Mouse (Mus musculus) limb, embryonic 12.5 days (tissue): ENCODE data around the gene Creg2. TPM values are rescaled to one million over a fixed set of nuclear protein-coding genes. Genes with fewer than 3 reads are reported as not detected.
"Not testable (repeated sequence)": the region's sequence is repeated elsewhere in the genome, so short reads cannot be mapped to it uniquely, and the experiment has no call there.

Experiments
- ATAC-seq: fragments of 200-750 bp; cut with Nextera tagmentation; 2 replicates; pipeline ENCODE4 v1.8.0; 2017; ENCODE audit warnings: low read depth, moderate TSS enrichment; ENCODE audit not compliant: insufficient number of reproducible peaks, insufficient read depth, low FRiP score, low TSS enrichment
- H3K27ac ChIP-seq: fragments of 300-500 bp; sonication (generic); 2 replicates; pipeline ENCODE4 v1.5.1; 2016; ENCODE audit warnings: mild to moderate bottlenecking, moderate library complexity
- H3K27me3 ChIP-seq: fragments of 300-500 bp; sonication (generic); 2 replicates; pipeline ENCODE4 v1.6.1; 2016; ENCODE audit warnings: mild to moderate bottlenecking, moderate library complexity
- H3K36me3 ChIP-seq: fragments of 300-500 bp; sonication (generic); 2 replicates; pipeline ENCODE4 v1.6.1; 2016; ENCODE audit warnings: mild to moderate bottlenecking, moderate library complexity
- H3K4me1 ChIP-seq: fragments of 300-500 bp; sonication (generic); replicated peaks from 2 replicates; pipeline ENCODE4 v1.6.1; 2016
- H3K4me2 ChIP-seq: fragments of 300-500 bp; sonication (generic); 2 replicates; pipeline ENCODE4 v1.6.1; 2016; ENCODE audit warnings: mild to moderate bottlenecking, moderate library complexity
- H3K4me3 ChIP-seq: fragments of 300-500 bp; sonication (generic); replicated peaks from 2 replicates; pipeline ENCODE4 v1.5.1; 2016; ENCODE audit warnings: mild to moderate bottlenecking
- H3K9ac ChIP-seq: fragments of 300-500 bp; sonication (generic); replicated peaks from 2 replicates; pipeline ENCODE4 v1.6.1; 2016; ENCODE audit warnings: mild to moderate bottlenecking, moderate library complexity
- H3K9me3 ChIP-seq: fragments of 300-500 bp; sonication (generic); 2 replicates; pipeline ENCODE4 v1.6.1; 2016; ENCODE audit warnings: mild to moderate bottlenecking, moderate library complexity
- WGBS: fragments of 180-500 bp; shearing (Covaris S2); methylation state at CpG from one replicate; pipeline ENCODE4 v1.1.7; 2016; 5-methylcytosine and 5-hydroxymethylcytosine counted together
- polyA plus RNA-seq: library from polyadenylated mRNA; unstranded; fragments of >200 nt; fragmentation: Nextera tagmentation; extraction: Ambion mirVana; gene quantifications from 2 replicates; pipeline ENCODE4 v1.2.1, GENCODE M21; 2016

Creg2 gene
- polyA plus RNA-seq, 1 experiment from 2014 or later = 0.23 TPM

DNA sequence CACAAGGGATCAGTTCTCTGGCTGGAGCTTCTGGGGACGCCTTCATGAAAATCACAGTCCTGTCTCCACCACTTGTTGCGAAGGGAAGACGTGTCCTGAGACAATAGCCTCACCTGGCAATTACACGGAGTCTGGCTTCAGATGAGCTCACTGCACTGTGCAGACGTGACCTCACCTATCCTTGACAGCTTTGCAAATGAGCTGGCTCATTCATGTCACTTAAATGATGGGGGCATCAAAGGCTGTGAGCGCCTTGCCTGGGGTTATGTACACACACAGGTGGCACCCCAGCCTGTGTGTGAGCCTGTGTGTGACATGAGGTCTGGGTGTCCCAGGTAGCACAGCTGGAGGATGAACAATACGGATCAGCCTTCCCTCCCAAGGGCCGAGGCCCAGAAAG is 27.6 kb upstream of the Creg2 start:
- Histone ChIP-seq H3K4me3 (no peak overlapping the region), H3K9me3 (no peaks in the 10 kb centered on the region), H3K27ac (no peak overlapping the region), H3K4me2 (no peak overlapping the region), H3K9ac (no peak overlapping the region), H3K27me3 (no peaks in the 10 kb centered on the region), H3K36me3 (no peaks in the 10 kb centered on the region), H3K4me1 (0 out of 2 replicates have a peak, but pooled peaks cover 3% of the 10 kb centered on the region)
- 67% methylated on average over 8 of the region's 8 CpGs for WGBS
- no peak for ATAC-seq

DNA sequence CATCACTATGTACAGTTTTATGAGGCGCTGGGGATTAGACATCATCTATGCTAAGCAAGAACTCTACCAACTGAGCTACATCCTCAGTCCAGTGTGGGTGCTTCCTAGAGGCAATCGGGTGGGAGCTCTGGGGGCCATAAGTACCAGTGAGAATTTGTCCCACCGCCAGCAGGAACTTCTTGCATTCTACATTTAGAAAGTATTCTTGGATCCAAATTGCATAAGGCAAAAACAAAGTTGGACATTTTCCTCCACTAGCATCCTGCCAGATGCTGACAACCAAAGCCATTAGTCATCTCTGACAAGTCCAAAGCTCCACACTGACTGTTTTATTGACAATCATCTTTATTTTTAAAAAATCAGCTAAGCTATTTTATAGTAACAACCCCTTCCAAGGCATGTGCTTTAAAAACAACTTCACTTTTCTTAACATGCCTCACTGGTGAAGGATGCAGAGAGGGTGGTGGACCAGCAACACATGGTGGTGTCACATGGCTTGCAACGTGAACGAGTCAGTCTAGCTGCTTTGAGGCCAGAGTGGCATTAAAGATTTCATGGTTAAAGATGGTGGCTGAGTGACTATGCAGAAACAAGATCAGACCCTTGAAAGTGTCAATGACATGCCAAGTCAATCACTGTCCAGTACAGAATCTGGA is 25.1 kb upstream of the Creg2 start:
- no peak overlapping the region for H3K4me2 ChIP-seq
- H3K27me3 ChIP-seq = no peaks in the 10 kb centered on the region
- no peak overlapping the region for H3K4me3 ChIP-seq
- H3K27ac ChIP-seq = no peak overlapping the region
- WGBS = 80% methylated on average over 5 of the region's 5 CpGs
- H3K36me3 ChIP-seq = no peaks in the 10 kb centered on the region
- 0 out of 2 replicates have a peak, but pooled peaks cover 3% of the 10 kb centered on the region for H3K4me1 ChIP-seq
- H3K9me3 ChIP-seq = no peaks in the 10 kb centered on the region
- H3K9ac ChIP-seq = no peak overlapping the region
- no peak for ATAC-seq

DNA sequence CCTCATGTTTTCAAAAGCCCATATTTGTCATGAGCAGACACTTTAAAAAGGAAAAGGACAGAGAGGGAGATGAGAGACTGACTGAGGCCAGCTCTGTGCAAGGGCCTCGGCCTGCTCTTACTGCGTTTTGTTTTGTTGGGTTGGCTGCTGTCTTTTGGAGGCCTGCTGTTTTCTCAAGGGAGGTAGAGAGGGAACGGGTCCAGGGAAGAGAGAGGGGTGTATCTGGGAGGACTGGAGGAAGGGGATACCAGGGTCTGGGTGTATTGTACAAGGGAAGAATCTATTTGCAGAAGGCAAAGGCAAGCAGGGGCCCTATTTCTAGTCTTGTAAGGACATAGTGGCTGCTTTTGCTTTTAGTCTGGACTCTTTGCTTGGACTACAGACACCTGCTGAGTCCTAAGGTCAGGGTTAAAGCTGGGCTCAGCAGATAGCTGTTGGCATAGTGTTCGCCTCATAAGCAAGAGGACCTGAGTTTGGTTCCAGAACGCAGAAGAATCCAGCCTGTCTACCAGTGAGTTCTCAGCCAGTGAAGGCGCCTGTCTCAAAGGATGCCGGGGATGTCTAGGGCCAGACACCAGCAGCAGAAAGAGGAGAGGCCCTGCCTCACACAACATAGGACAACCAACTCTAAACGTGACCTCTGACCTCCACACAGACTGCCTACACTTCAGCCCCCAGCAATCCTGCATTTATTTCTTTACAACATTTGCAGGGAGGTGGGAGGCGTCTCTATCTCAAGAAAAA is 21.3 kb upstream of the Creg2 start:
- Histone ChIP-seq H3K4me2 (no peak overlapping the region), H3K9ac (no peak overlapping the region), H3K27me3 (no peaks in the 10 kb centered on the region), H3K4me1 (no peaks in the 10 kb centered on the region), H3K36me3 (no peaks in the 10 kb centered on the region), H3K4me3 (no peak overlapping the region), H3K9me3 (peaks cover 3% of the 10 kb centered on the region; the same call in 1 of the 2 replicates), H3K27ac (no peak overlapping the region)
- no peak for ATAC-seq
- WGBS = 80% methylated on average over 9 of the region's 9 CpGs

DNA sequence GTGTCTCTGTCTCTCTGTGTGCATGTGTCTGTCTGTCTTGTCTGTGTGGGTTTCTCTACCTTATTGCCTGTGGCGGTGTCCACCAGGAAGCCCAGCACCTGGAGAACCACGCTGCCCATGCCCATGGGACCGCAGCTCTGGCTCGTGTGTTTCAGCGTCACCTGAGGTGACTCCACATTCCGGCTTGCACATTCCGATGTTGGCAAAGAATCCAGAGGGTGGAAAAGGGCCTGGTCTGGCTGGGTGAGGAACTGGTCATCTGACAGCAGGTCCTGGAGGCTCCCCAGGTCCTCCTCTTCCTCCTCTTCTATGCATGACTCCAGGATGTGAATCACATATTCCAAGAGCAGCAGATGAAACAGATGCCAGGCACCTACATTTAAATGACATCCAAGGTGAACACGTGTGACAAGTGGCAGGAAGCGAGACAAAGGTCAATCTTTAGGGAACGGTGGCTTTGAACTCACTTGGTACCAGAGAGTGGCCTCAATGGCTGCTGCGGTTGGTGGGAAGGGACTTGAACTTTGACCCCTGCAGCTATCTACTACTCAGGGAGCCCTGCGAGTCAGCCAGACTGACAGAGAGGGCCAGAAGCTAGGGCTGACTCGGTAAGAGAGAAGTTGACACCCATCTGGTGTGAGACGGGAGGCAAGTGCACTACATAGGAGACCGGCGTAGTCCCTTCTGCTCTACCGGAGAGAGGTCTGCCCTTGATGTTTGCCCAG is 19.1 kb upstream of the Creg2 start:
- Histone ChIP-seq H3K4me2 (no peak overlapping the region), H3K36me3 (no peaks in the 10 kb centered on the region), H3K4me3 (no peak overlapping the region), H3K4me1 (0 out of 2 replicates have a peak, but pooled peaks cover 7% of the 10 kb centered on the region), H3K27ac (no peak overlapping the region), H3K9ac (no peak overlapping the region), H3K9me3 (peaks cover 3% of the 10 kb centered on the region; the same call in 1 of the 2 replicates), H3K27me3 (no peaks in the 10 kb centered on the region)
- ATAC-seq = no peak
- 85% methylated on average over 17 of the region's 17 CpGs for WGBS

DNA sequence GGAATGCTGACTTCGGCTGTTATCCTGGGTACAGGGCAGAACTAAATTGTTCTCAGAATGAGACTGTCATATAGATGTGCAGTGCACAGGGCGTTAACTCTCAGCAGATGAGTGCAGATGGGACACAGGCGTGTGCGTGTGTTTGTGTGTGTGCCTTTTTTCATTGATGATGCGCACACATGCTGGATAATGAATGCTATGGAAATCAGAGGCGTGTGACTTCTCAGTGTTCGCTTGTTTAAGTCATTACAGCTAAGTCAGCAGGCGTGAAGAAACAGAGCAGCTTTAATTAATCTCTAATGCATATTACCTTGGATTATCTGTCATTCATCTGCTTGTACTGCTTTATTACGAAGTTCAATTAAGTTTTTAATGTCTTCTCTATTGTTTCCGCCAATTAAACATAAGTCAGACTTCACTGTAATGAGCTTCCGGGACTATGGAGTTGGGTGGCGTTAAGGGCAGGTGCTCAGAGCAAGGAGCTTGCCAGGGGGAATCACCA is 15.5 kb upstream of the Creg2 start:
- no peak overlapping the region for H3K9ac ChIP-seq
- WGBS = 85% methylated on average over 12 of the region's 12 CpGs
- H3K27ac ChIP-seq = no peak overlapping the region
- H3K27me3 ChIP-seq = no peaks in the 10 kb centered on the region
- no peak overlapping the region for H3K4me2 ChIP-seq
- H3K4me3 ChIP-seq = no peak overlapping the region
- H3K36me3 ChIP-seq = no peaks in the 10 kb centered on the region
- ATAC-seq = no peak
- 0 out of 2 replicates have a peak, but pooled peaks cover 7% of the 10 kb centered on the region for H3K4me1 ChIP-seq
- H3K9me3 ChIP-seq = peaks cover 3% of the 10 kb centered on the region; the same call in 1 of the 2 replicates

DNA sequence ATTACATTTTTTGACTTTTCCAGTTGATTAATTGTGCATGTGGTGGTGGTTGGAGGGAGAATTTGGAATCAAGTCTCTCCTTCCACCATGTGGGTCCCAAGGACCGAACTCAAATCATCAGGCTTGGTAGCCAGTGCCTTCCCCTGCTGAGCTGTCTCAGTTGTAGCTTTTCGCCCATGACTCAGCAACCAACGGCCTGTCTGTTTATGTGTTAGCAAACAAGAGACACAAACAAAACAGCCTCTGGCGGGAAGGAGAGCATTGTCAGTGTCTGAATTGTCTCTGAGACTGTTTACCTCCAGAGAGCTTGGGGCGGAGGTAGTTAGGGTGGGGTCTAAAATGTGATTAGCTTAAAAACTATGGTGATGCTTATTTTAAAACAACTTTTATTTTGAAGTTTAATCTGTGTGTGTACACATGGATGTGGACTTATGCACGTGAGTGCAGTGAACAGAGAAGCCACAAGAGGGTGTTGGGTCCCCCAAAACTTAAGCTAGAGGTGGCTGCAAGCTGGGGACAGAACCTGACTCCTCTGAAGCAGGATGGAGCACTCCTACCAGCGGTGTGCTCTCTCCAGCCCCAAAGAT is 12.9 kb upstream of the Creg2 start:
- no peak for ATAC-seq
- H3K4me2 ChIP-seq = no peak overlapping the region
- H3K4me1 ChIP-seq = 0 out of 2 replicates have a peak, but pooled peaks cover 7% of the 10 kb centered on the region
- 87% methylated on average over 7 of the region's 7 CpGs for WGBS
- H3K36me3 ChIP-seq = no peaks in the 10 kb centered on the region
- H3K9me3 ChIP-seq = no peaks in the 10 kb centered on the region
- H3K4me3 ChIP-seq = no peak overlapping the region
- no peak overlapping the region for H3K27ac ChIP-seq
- H3K9ac ChIP-seq = no peak overlapping the region
- no peaks in the 10 kb centered on the region for H3K27me3 ChIP-seq

DNA sequence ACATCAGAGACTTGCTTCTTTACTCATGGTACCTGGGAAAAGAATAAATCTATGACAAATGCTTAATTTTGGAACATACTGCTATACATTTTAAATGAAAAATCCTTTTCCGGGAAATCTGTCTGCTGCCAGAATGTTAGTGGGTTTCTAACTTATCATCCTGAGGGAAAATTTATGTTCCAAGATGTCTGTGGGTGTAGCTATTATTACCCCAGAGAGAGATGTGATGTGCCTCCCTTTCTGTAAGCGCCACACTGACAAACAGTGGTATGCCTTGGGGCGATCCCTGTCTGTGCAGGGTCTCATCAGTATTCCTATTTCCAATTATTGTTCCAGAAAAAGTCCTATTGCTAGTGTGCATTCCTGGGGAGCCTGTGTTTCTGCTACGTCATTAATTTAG is 11.8 kb upstream of the Creg2 start:
- Histone ChIP-seq H3K27ac (no peak overlapping the region), H3K4me2 (no peak overlapping the region), H3K4me1 (0 out of 2 replicates have a peak, but pooled peaks cover 7% of the 10 kb centered on the region), H3K36me3 (no peaks in the 10 kb centered on the region), H3K9me3 (peaks cover 4% of the 10 kb centered on the region; the same call in 1 of the 2 replicates), H3K9ac (no peak overlapping the region), H3K4me3 (no peak overlapping the region), H3K27me3 (no peaks in the 10 kb centered on the region)
- no peak for ATAC-seq
- WGBS = 86% methylated on average over 4 of the region's 4 CpGs

DNA sequence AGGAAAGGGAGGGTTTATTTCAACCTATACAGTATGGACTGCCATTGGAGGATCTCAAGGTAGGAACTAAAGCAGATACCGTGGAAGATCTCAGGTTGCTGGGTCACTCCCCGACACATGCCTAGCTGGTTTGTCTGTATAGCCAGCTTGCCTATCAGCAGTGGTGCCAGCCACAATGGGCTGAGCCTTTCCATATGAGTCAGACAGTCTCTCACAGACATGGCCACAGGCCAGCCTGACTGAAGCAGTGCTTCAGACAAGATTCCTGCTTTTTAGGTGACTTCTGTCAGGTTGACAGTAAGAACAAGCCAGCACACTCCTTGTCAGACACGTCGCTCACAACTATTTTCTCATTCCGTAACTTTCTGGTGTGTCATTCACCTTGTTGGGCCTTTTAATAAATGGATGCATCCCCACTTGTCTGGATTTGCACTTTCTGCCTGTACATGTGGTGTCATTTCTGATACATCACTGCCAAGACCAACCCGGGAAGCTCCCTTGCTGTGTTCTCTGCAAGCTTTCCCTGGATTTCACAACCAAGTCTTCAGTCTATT is 5.8 kb upstream of the Creg2 start:
- peaks cover 4% of the 10 kb centered on the region; the same call in 1 of the 2 replicates for H3K9me3 ChIP-seq
- H3K9ac ChIP-seq = no peak overlapping the region
- H3K36me3 ChIP-seq = no peaks in the 10 kb centered on the region
- H3K27me3 ChIP-seq = peaks cover 14% of the 10 kb centered on the region
- no peak overlapping the region for H3K4me2 ChIP-seq
- H3K4me3 ChIP-seq = no peak overlapping the region
- WGBS = 73% methylated on average over 6 of the region's 6 CpGs
- no peaks in the 10 kb centered on the region for H3K4me1 ChIP-seq
- ATAC-seq = no peak
- H3K27ac ChIP-seq = no peak overlapping the region

DNA sequence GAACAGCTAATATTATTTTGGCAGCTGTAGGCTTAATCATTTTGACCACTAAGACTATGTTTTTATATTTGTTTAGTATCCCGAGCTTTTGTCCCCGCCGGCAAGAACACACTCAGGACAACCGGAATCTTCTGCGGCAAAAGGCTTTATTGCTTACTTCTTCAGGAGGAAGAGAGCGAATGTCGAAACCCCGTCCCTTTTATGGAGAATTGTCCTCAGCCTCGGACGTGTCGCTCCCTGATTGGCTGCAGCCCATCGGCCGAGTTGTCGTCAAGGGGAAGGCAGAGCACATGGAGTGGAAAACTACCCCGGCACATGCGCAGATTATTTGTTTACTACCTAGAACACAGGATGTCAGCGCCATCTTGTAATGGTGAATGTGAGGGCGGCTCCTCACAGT is 3.6 kb upstream of the Creg2 start:
- not testable (repeated sequence) for H3K9me3 ChIP-seq, H3K4me3 ChIP-seq, ATAC-seq, H3K36me3 ChIP-seq, H3K27ac ChIP-seq, H3K9ac ChIP-seq, H3K4me2 ChIP-seq
- WGBS = 88% methylated on average over 18 of the region's 18 CpGs
- peaks cover 14% of the 10 kb centered on the region for H3K4me1 ChIP-seq
- peaks cover 36% of the 10 kb centered on the region for H3K27me3 ChIP-seq

DNA sequence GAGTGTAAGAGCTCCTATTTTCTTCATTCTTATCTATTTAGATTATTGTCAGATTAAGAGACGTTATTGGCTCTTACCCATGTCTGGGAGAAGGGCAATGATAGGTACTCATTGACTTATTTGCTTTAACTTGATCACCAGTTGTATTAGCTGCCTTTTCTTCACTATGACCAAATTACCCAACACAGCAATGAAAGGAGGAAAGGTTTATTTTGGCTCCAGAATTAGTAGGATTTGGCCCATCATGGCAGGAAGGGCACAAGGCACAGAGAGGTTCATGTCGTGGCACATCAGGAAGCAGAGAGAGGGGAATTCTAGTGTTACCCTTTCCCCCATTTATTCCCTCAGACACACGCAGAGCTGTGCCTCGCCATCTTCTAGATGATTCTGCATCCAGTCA is 1.8 kb upstream of the Creg2 start:
- H3K4me1 ChIP-seq = peaks cover 17% of the 10 kb centered on the region
- H3K9ac ChIP-seq = no peak overlapping the region
- no peak overlapping the region for H3K4me2 ChIP-seq
- peaks cover 50% of the 10 kb centered on the region for H3K27me3 ChIP-seq
- 82% methylated on average over 4 of the region's 4 CpGs for WGBS
- no peak for ATAC-seq
- H3K27ac ChIP-seq = no peak overlapping the region
- H3K4me3 ChIP-seq = no peak overlapping the region
- H3K36me3 ChIP-seq = no peaks in the 10 kb centered on the region
- H3K9me3 ChIP-seq = no peaks in the 10 kb centered on the region
